Mouse (Mus musculus) midbrain, postnatal 0 days (tissue): Measurements from ENCODE around the gene Chmp4b. TPM values are rescaled to one million over a fixed set of nuclear protein-coding genes. Genes with fewer than 3 reads are reported as not detected.
A peak's percentile ranks its signal among the peaks of the same experiment; 100 is the strongest.

ENCODE experiments used
- ATAC-seq: fragments of 200-750 bp; cut with Nextera tagmentation; 2 replicates; pipeline ENCODE4 v1.8.0; 2017; ENCODE audit warnings: moderate number of reproducible peaks, mild to moderate bottlenecking, moderate TSS enrichment, moderate library complexity; ENCODE audit not compliant: low FRiP score
- DNase-seq: peaks from one replicate; pipeline ENCODE4 v3.0.0-alpha.2; 2015; ENCODE audit warnings: low spot score
- H3K27ac ChIP-seq: fragments of 300-500 bp; sonication (generic); 2 replicates; pipeline ENCODE4 v1.5.1; 2014; ENCODE audit warnings: low read depth, mild to moderate bottlenecking, low read length, mixed read lengths
- H3K27me3 ChIP-seq: fragments of 300-500 bp; sonication (generic); 2 replicates; pipeline ENCODE4 v1.6.1; 2014; ENCODE audit warnings: low read length, control low read depth, mixed read lengths; ENCODE audit not compliant: insufficient read depth
- H3K36me3 ChIP-seq: fragments of 300-500 bp; sonication (generic); 2 replicates; pipeline ENCODE4 v1.6.1; 2014; ENCODE audit warnings: low read length, control low read depth, mixed read lengths; ENCODE audit not compliant: insufficient read depth
- H3K4me1 ChIP-seq: fragments of 300-500 bp; sonication (generic); 2 replicates; pipeline ENCODE4 v1.6.1; 2014; ENCODE audit warnings: mild to moderate bottlenecking, control low read depth, antibody characterized with exemption, low read length, mixed read lengths; ENCODE audit not compliant: insufficient read depth
- H3K4me2 ChIP-seq: fragments of 300-500 bp; sonication (generic); 2 replicates; pipeline ENCODE4 v1.6.1; 2014; ENCODE audit warnings: low read depth, mild to moderate bottlenecking, low read length, mixed read lengths; ENCODE audit not compliant: poor library complexity, severe bottlenecking
- H3K4me3 ChIP-seq: fragments of 300-500 bp; sonication (generic); 2 replicates; pipeline ENCODE4 v1.5.1; 2014; ENCODE audit warnings: low read depth, mild to moderate bottlenecking, low read length, moderate library complexity
- H3K9ac ChIP-seq: fragments of 300-500 bp; sonication (generic); replicated peaks from 2 replicates; pipeline ENCODE4 v1.6.1; 2014; ENCODE audit warnings: mild to moderate bottlenecking, low read length, moderate library complexity, mixed read lengths; ENCODE audit not compliant: poor library complexity, severe bottlenecking
- H3K9me3 ChIP-seq: fragments of 300-500 bp; sonication (generic); 2 replicates; pipeline ENCODE4 v1.6.1; 2016; ENCODE audit warnings: low read length, control low read depth
- CTCF ChIP-seq: IDR thresholded peaks from 2 replicates; pipeline ENCODE4 v1.5.1; 2016; ENCODE audit warnings: antibody characterized with exemption, mild to moderate bottlenecking
- WGBS: fragments of 180-500 bp; shearing (Covaris S2); extraction: QIAGEN DNeasy Blood & Tissue Kit; methylation state at CpG from one replicate; pipeline ENCODE4 v1.1.7; 2014; 5-methylcytosine and 5-hydroxymethylcytosine counted together
- polyA plus RNA-seq: library from polyadenylated mRNA; unstranded; fragments of >200 nt; fragmentation: Nextera tagmentation; extraction: Ambion mirVana; gene quantifications from 2 replicates; pipeline ENCODE4 v1.2.1, GENCODE M21; 2015
- total RNA-seq: library from RNA; depleted of rRNA; stranded (reverse); fragments of >200 nt; gene quantifications from 2 replicates; pipeline ENCODE4 v1.2.3, GENCODE M21; 2014

The Chmp4b gene
- total and polyA plus RNA-seq, 2 experiments from 2014 or later: 31.7 to 156 TPM

DNA sequence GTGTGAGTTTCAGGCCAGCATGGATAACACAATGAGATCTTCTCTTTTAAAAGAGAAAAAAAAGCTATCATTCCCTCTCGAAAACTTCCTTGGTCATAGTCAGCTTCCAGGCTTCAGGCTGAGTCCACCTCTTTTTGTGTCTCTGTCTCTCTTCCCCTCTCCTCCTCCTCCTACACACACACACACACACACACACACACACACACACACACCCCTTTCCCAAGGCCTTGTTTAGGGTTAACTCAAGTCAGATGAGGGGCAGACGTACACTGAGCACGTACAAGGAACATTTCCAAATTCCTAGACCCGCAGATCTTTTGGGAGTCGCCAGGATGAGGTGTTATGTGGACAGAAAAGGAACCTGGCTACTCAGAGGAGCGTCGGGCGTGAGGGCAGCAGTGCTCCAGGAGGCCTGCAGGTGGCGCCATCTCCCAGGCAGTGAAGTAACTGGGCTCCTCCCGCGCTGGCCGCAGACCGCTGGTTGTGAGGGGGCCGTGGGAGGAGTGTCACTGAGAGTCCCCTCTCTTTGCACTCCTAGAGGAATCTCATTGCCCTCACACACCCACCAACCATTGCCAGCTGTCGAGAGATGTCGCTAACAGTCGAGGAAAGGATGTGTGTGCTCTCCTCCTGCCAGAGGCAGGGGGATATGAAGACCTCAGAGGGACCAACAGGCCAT, 51.3 kb downstream of the Chmp4b start:
- peak overlapping the region; percentile 42 for H3K4me2 ChIP-seq
- no peak overlapping the region; the same call in 1 of the 2 replicates for H3K4me3 ChIP-seq
- H3K27me3 ChIP-seq: no peaks in the 10 kb centered on the region
- H3K9ac ChIP-seq: peak overlapping the region; percentile 44; the same call in 1 of the 2 replicates
- ATAC-seq (peak; percentile 75), DNase-seq (peak; percentile 76)
- no peak overlapping the region for H3K27ac ChIP-seq
- no peaks in the 10 kb centered on the region for H3K4me1 ChIP-seq
- WGBS: 6% methylated on average over 17 of the region's 17 CpGs
- no peaks in the 10 kb centered on the region for H3K9me3 ChIP-seq
- TF ChIP-seq CTCF: peak; percentile 97
- no peaks in the 10 kb centered on the region for H3K36me3 ChIP-seq

DNA sequence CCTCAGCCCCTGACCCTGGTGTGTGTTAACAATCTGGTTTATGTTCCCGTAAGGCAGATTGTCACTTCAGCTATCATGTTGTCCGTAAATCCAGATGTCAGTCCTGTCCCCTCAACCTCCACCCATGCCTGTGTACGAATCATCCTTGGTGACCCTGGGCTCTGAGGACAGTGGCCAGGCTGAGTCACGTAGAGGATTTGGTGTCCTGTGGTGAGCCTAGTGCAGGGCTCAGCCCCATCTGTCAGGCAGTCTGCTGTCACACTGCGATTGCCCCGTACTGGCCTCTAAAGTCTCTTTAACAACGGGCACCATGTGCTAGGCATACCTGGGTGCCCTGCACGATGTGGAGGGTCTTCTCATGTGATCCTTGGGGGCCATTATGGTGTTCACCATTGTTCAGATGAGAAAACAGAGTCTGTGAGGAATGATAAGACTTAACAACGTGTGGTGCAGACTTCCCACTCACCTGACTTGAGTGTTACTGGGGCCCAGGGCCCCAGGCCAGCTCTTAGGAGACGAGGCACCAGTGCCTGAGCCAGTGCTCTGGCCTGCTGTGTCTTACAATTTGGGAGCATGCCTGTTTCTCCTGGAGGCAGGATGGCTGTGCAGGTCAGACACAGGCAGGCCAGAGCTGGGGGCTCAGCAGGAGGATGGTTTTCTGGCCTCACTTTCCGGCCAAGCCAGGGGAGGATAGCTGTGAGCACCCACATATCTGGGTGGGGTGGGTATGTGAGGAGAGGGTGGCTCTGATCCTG, 55.2 kb downstream of the Chmp4b start:
- no peak for TF ChIP-seq CTCF
- Histone ChIP-seq H3K4me1 (no peaks in the 10 kb centered on the region), H3K36me3 (no peaks in the 10 kb centered on the region), H3K27ac (no peak overlapping the region), H3K4me3 (no peak overlapping the region), H3K4me2 (no peak overlapping the region), H3K9me3 (no peaks in the 10 kb centered on the region), H3K27me3 (no peaks in the 10 kb centered on the region), H3K9ac (no peak overlapping the region)
- 72% methylated on average over 11 of the region's 11 CpGs for WGBS
- ATAC-seq (no peak), DNase-seq (no peak)

DNA sequence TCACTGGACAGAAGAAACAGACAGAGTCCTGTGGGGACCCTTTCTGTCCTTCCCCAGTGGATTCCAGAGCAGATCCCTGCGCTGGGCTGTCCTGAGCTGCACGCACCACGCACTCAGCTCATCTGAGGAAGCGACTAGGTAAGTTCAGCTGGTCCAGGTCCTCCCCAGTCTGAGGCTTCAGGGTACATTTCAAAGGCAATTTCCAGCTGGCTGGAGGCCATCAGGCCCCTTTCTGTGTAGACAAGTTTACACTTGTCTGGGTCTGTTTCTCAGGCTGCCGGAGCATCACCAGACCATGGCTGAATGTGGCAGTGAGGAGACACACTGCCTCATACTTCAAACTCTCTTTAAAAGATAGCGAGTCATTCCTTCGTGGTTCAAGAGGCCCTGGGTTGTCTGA, 55.8 kb downstream of the Chmp4b start:
- Histone ChIP-seq H3K4me2 (no peak overlapping the region), H3K4me1 (no peaks in the 10 kb centered on the region), H3K27me3 (no peaks in the 10 kb centered on the region), H3K9ac (no peak overlapping the region), H3K4me3 (no peak overlapping the region), H3K9me3 (no peaks in the 10 kb centered on the region), H3K27ac (no peak overlapping the region), H3K36me3 (no peaks in the 10 kb centered on the region)
- 89% methylated on average over 7 of the region's 7 CpGs for WGBS
- DNase-seq: no peak
- no peak for ATAC-seq
- no peak for TF ChIP-seq CTCF

DNA sequence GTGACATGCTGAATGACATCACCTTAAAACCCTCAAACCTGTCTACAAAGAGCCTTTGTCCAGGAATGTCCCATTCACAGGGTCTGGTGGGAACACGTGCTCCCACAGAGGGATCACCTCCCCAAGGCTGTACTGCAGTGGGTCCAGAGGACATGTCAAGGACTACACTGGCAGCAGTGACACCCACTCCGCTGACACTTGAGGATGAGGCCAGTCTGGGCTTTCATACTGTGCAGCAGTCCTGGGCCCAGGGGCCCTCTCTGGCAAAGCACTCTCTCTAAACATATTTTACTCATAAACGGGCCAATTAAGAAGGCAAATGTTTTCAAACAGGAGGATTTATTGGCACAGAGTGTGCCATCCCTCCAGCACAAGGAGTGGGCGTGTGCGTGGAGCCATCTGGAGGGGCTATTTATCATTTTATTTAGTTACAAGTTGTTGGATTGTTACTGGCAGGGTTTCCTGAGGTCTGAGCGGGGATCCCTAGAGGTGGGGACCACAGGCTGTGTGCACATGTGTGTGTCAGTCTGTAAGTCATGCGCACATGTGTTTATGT, 56.4 kb downstream of the Chmp4b start:
- no peaks in the 10 kb centered on the region for H3K27me3 ChIP-seq
- no peak for ATAC-seq
- no peak overlapping the region for H3K4me3 ChIP-seq
- 77% methylated on average over 7 of the region's 7 CpGs for WGBS
- no peak for TF ChIP-seq CTCF
- no peak overlapping the region for H3K27ac ChIP-seq
- no peaks in the 10 kb centered on the region for H3K4me1 ChIP-seq
- H3K9ac ChIP-seq: no peak overlapping the region
- DNase-seq: no peak
- H3K9me3 ChIP-seq: no peaks in the 10 kb centered on the region
- no peak overlapping the region for H3K4me2 ChIP-seq
- no peaks in the 10 kb centered on the region for H3K36me3 ChIP-seq

DNA sequence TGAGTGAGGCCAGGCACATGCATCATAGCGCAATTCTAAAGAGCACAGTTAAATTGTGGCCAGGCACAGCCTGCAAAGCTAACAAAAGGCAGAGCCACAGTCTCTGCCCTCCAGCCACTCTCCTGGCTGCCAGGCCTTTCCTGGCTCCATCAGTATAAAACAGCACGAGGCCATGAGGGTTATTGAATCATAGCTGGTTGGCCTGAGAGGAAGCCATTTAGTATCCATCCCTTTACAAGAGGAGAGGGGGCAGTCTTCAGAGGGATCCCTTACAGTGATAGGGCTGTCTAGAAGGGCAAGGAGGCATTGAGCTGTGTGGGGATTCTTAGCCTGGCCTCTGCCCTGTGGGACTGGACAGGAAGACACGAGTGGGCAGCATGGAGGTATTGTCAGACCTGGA, 60.2 kb downstream of the Chmp4b start:
- Histone ChIP-seq H3K27me3 (no peaks in the 10 kb centered on the region), H3K4me3 (no peak overlapping the region), H3K4me2 (no peak overlapping the region), H3K4me1 (no peaks in the 10 kb centered on the region), H3K27ac (no peak overlapping the region), H3K9ac (no peak overlapping the region), H3K36me3 (no peaks in the 10 kb centered on the region), H3K9me3 (no peaks in the 10 kb centered on the region)
- TF ChIP-seq CTCF: no peak
- WGBS: 44% methylated on average over 3 of the region's 3 CpGs
- ATAC-seq: no peak
- DNase-seq: peak; percentile 31

DNA sequence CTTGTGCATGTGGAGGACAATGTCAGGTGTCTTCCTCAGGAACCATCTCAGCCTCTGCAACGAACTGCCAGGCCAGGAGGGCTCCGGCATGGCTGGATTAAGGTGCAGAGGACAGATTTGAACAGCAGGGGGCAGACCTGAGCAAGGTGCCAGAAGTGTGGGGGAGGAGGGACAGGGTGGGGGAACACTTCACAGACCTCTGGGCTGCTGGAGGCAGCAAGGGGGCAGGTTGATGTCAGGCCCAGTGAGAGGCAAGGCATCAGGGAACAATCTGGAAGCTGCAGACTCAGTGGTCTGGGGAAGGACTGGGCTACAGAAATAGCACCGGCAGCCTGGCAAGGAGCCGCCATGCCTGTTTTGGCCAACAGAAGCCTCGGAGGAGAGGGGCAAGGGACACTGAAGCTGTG, 60.8 kb downstream of the Chmp4b start:
- Histone ChIP-seq H3K36me3 (no peaks in the 10 kb centered on the region), H3K27ac (no peak overlapping the region), H3K4me3 (no peak overlapping the region), H3K9me3 (no peaks in the 10 kb centered on the region), H3K4me2 (no peak overlapping the region), H3K4me1 (no peaks in the 10 kb centered on the region), H3K27me3 (no peaks in the 10 kb centered on the region), H3K9ac (no peak overlapping the region)
- WGBS: 38% methylated on average over 5 of the region's 5 CpGs
- peak; percentile 52; the same call in 1 of the 2 replicates for ATAC-seq
- DNase-seq: peak; percentile 29
- peak; percentile 86 for TF ChIP-seq CTCF
